Mouse (Mus musculus) right cerebral cortex, postnatal 25 days (tissue): ENCODE measurements around the gene Rrp9.

ENCODE experiments used
- DNase-seq: peaks from one replicate; pipeline ENCODE4 v3.0.0; 2022

The Rrp9 gene

DNA sequence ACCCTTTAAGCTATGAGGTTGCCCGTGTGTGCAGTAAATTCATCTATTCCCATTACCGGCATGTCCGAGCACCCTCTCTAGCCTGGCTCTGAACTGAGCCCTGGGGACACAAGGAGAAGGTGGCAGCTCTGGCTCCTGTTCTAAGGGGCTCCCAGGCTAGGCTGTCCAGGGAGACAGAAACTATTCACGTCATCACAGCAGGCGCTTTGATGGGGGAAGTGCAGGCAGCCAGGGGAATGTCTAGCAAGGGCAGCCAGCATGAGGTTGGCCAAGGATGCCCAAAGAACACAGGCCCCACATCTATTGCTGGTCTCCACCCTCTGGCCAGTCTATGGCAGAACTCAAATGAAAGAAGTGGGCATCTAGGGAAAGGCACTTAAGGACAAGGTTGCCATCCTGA lies 17.8 kb upstream of the Rrp9 start:
- DNase-seq: no peak

DNA sequence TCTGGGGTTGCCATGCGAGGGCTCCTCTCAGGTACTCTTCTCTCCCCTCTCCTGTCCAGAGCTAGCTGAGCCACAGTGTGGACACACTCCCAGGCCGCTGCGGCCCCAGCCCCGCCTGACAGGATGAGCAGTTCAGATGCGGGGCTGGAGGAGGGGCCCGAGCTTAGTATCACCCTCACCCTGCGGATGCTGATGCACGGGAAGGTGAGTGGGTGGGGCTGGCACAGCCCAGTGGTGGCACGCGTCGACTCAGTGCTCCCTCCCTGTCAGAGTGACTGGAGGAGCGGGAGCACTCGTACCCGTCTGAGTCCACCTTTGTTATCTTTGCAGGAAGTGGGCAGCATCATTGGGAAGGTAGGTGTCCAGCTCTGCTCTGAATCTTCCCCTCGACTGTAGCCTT lies 15.8 kb upstream of the Rrp9 start:
- DNase-seq: no peak

- DNase-seq: no peak
Observed at GRCm38 (mm10) chr9:106460401-106461025, 15.2 kb upstream of the Rrp9 start.

GRCm38 (mm10) chr9:106461026-106461415 lies 14.7 kb upstream of the Rrp9 start:
- no peak for DNase-seq

GRCm38 (mm10) chr9:106461641-106462429 lies 13.9 kb upstream of the Rrp9 start:
- no peak for DNase-seq

GRCm38 (mm10) chr9:106462430-106462800 lies 13.3 kb upstream of the Rrp9 start:
- DNase-seq: no peak

- no peak for DNase-seq
Observed at GRCm38 (mm10) chr9:106463122-106464063, 12.4 kb upstream of the Rrp9 start.

DNA sequence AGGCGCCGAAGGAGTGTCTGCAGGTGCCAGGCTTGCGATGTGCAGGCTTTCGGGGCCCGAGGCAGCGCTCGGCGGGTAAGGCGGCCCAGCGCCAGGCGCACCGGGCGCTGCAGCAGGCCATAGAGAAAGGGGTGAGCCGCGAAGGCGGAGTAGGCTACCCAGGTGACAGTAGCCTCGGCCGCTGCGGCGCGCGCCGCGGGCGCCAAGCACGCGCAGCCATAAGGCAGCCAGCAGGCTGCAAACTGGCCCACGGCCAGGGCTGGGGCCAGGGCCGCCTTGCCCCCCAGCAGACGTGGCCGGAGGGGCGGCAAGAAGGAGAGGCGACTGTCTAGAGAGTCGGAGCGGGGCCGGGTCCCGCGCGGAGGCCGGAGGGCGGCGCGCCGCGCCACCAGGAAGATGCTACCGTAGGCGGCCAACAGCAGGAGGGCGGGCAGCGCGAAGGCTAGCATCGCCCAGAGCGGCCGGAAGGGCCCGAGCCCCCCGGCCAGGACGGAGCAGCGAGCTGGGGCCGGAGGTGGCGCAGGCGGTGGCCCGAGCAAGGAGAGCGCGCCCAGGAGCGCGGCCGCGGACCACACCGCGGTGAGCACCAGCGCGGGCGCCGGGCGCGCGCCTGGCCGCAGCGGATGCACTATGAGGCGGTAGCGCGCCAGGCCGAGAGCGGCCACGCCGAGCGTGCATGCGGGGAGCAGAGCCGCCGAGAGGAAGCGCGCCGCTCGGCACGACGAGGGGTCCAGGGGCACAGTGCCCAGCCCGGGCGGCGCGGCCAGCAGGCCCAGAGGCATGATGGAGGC lies 10.8 kb upstream of the Rrp9 start:
- DNase-seq: peak; percentile 86

DNA sequence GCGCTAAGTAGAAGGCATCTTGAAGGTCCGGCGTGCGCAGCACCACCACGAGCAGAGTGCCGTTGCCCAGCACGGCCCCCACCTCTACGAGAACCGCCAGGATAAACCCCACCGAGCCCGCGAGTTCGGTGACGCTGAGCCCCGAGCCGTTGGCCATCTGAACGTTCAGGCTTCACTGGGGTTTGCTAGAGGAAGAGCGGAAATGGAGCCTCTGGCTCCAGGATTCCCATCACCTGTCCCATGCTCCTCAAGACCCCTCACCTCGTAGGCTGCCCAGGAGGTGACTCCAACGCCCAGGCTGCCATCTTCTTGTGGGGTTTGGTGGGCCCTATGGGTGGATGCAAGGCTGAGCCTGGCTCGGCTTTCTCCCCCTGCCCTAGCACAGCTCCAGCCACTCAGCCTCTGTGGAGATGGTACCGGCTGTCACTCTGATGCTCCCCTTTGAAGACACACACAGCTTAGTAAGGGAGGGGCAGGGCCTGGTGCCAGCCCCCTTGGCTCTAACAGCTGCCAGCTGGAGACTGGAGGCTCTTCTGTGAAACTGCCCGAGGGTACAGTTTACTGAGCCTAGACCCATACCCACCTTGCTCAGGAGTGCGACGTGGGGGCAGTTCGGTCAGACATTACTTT lies 10.1 kb upstream of the Rrp9 start, which contains the start of gene Gpr62:
Gene Gpr62, minus strand, starts transcription at position 368 of the 630 bp plus-strand sequence.
- DNase-seq: peak; percentile 46

- no peak for DNase-seq
Observed at GRCm38 (mm10) chr9:106466721-106467120, 9.0 kb upstream of the Rrp9 start.

DNA sequence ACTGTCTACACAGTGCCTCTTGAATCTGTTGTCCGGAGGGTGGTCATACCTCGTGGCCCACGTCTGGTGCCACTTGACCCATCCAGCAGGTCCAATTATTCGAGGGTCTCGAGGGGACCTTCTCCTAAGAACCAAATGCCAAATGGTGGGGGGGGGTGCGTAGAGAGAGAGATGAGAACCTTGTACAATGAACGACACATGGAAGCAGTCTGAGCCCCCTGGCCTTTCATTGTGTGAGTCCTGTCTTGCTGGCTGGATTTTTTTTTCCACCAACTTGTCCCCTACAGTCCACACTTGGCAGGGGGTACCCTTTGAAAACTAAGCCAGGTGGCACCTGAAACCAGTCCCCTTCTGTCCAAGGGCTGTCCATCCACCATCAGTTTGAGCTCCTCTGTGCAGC lies 8.0 kb upstream of the Rrp9 start:
- peak; percentile 3 for DNase-seq

DNA sequence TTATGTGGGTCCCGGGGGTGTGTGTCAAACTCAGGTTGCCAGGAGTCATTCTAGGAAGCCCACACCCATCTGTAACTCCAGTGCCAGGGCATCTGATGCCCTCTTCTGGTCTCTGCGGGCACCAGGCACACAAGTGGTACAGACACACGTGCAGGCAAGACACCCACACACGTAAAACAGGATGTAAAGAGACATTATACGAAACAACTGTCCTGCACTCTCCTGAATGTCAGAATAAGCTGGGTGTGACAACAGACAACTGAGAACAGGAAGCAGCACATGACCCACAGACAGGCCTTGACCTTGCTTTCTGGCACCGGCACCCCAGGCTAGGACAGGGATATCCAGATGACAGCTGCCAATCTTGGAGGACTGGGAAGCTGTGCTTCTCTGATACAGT lies 6.4 kb upstream of the Rrp9 start:
- no peak for DNase-seq

- no peak for DNase-seq
Observed at GRCm38 (mm10) chr9:106469776-106470175, 6.0 kb upstream of the Rrp9 start.

- DNase-seq: peak; percentile 5
Observed at GRCm38 (mm10) chr9:106470991-106471750, 4.6 kb upstream of the Rrp9 start.

DNA sequence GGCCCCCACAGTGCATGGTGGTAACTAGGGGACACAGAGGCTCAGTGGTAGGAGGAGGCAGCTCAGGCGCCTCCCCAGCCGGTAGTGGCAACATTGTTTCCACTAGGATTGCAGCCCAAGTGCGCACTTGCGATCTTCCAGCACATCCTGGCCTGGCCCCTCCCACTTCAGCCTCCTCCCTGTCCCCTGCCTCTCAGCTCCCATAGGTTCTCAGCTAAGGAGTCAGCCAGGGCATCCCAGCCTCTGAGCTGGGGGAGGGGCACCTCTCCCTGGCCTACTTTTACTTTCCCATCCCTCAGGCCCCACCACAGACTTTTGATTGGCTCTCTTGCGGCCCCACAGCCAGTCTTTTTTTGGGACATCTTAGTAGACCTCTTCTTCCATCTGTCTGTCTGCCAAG lies 3.9 kb upstream of the Rrp9 start:
- DNase-seq: peak; percentile 19

DNA sequence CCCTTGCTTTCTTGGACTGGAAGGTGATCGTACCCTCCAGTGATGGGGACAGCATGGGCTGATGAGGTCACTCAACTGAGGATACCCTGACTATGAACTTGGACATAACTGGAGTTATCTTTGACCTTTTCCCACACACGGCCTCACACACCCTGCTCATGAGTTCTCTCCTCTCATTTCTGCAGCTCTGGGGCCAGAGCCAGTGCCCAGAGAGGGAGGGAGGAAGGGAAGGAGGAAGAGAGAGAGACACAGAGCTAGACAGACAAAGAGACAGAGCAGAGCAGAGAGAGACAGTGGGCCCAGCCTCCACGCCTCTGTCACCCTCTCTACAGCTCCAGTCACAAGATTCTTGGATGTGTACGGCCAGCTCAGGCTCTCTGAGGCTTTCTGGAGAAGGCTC lies 3.4 kb upstream of the Rrp9 start:
- DNase-seq: peak; percentile 3

- DNase-seq: peak; percentile 2
Observed at GRCm38 (mm10) chr9:106473081-106473752, 2.5 kb upstream of the Rrp9 start.

DNA sequence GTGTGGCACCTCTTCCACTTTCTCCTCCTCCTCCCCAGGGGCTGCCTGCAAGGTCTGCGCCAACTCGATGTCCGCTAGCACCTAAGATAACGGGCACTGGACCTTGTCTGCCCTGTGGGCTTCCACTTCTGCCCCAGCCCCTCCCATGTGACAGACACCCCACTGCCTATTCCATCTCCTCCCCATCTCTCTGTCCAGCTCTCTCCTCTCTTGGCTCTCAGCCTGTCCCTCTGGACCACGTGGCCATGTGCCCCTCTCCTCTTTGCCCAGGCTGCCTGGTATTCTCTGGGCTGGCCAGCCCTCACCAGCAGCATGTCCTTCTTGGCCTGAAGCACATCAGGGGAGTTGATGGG lies 2.0 kb upstream of the Rrp9 start:
- DNase-seq: no peak

DNA sequence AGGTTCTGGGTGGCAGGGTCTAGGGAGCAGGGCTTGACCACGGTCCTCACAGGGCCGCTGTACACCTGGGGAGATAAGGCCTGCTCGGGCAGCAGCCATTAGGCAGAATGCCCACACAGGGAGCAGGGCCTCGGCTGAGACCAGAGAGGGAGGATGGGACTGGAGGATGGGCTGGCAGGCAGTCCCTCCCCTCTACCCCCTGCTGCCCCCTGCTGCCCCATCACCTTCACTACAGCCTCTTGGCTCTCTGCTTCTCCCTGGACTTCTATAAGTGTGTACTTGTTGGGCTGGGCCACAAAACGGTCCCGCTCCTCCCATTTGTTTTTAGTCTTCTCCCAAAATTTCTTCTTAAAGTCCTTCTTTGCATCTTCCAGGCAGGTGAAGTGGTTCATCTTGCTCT lies 1.3 kb upstream of the Rrp9 start:
- DNase-seq: peak; percentile 24

GRCm38 (mm10) chr9:106475046-106475445 lies 717 bp upstream of the Rrp9 start:
- DNase-seq: peak; percentile 2
